Mouse (Mus musculus) heart, postnatal 0 days (tissue): Measurements from ENCODE around the gene Slc35c1.

Experiments used
- CTCF ChIP-seq: IDR thresholded peaks from 2 replicates; pipeline ENCODE4 v1.5.1; 2016; ENCODE audit warnings: antibody characterized with exemption, control low read depth, low read depth
- EP300 ChIP-seq: IDR thresholded peaks from 2 replicates; pipeline ENCODE4 v1.6.1; 2016; ENCODE audit warnings: antibody characterized with exemption, low read depth

DNA sequence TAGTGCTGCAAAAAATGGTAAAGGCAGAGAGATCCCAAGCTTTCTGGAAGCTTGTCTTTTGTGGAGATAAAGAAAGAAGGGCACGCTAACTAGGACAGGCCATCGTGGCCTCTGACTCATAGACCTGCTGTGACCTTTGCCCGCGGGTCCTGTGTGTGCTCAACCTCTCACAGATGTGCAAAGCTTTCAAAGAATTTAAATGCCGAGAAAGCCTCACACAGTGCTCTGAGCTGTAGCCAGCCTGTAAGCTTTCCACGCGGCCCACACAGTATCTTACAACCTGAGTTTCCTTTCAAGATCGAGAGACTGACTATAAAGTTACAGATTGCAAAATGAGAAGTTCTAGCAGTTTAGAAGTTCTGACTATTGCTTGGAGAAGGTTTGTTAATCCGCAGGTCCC is 14.4 kb downstream of the Slc35c1 start:
- TF ChIP-seq CTCF (no peak), EP300 (no peak)
